Mouse (Mus musculus) effector memory CD4-positive, alpha-beta T cell, adult 5 months (primary cell): ENCODE data around the gene Txndc9. TPM values are rescaled to one million over a fixed set of nuclear protein-coding genes. Genes with fewer than 3 reads are reported as not detected.

Source experiments
- polyA plus RNA-seq: library from polyadenylated mRNA; unstranded; fragments of 100-300 nt; shearing (Covaris generic); gene quantifications from one replicate; pipeline ENCODE4 v1.2.1, GENCODE M21; 2017

Txndc9 gene
- polyA plus RNA-seq: 106 TPM

DNA sequence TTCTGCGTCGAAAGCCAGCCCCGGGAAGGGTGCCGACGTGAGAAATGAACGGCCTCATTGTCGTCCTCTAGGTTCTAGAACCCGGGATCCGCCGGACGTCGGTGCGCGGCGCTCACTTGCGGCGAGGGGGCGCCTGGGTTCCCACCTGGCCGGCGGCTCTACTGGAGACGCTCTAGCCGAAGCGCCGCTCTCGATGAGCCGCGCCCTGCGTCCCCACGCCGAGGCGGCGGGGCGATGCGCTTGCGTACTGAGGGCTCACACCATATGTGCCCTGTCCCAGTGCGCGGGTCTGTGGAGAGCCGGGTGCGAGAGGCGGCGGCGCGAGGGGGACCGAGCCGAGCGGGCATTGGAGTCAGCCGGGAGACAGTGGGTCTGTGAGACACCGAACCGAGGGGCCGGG, at the start of gene Txndc9, which contains the start of gene Eif5b:
Txndc9 (minus strand) TSS at position 27 of the 400 bp plus-strand sequence.
Eif5b (plus strand) TSS at position 144 of the 400 bp plus-strand sequence.

DNA sequence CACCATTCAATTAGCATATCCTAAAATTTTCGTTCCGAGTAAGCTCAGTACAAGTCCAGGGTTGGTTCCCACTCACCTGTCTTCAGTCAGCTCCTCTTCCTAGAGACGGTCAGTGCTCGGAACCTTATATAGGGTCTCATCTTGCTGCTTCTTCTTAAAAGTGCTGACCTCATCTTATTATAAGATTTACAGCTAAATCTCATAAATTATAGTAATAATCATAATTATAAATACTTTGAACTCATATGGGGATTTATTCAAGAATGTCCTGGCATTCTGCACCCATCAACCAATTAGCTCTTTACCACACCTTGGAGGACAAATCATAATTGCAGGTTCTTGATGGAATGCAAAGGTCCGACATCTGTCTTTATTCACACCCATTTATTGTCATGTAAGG, 40.0 kb downstream of the Txndc9 start, which contains the start of gene Lyg1:
Lyg1 (minus strand) TSS at position 101 of the 400 bp plus-strand sequence.

Other genes with a start within 250 kb of the Txndc9 start
- 1.4 TPM for gene Tsga10, start 131.5 kb downstream of the Txndc9 start, polyA plus RNA-seq
- gene Lipt1, start 126.2 kb downstream of the Txndc9 start, polyA plus RNA-seq: 1.7 TPM
- 40.7 TPM for gene Mitd1, start 107.5 kb downstream of the Txndc9 start, polyA plus RNA-seq
- gene Mrpl30, start 107.4 kb downstream of the Txndc9 start, polyA plus RNA-seq: 55.8 TPM
- gene Lyg2, start 81.4 kb downstream of the Txndc9 start, polyA plus RNA-seq: not detected
- not detected for gene Lyg1, start 40.1 kb downstream of the Txndc9 start, polyA plus RNA-seq
- 16.1 TPM for gene Eif5b, start 117 bp upstream of the Txndc9 start, polyA plus RNA-seq
- gene Rev1, start 131.9 kb upstream of the Txndc9 start, polyA plus RNA-seq: 31.7 TPM